Mouse (Mus musculus): Measurements from ENCODE around the gene Selenoo.

Selenoo gene

DNA sequence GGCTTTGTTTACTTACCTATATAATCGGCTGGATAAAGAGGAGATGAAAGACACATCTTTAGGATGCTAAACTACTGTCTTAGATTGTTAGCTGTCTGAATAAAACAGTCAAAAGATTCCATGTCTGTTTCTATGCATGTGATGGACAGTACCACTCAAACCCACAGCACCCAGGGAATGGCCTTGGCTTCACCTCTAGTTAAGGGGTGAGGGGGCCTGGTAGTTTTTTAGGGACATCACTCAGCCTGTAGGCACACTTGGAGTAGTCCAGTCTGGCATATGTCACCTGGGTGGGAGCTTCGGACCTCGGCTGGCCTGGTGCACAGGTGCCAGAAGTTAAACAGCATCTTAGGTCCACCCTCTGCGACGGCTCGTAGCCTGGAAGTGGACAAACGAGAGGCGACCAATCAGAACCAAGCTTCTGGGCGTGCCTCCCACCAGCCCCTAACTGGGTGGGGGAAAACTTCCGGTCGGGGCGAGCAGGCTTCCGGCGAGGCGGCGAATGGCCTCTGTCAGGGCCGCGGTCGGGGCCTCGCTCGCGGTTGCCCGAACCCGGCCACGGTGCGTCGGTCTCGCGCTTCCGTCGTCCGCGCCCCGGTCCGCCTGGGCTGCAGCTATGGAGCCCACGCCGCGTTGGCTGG is at the start of gene Selenoo:
Selenoo (plus strand) TSS at position 478 of the 641 bp plus-strand sequence.
- DNase-seq (ENCODE audit: low spot score), result peak; percentile 93

DNA sequence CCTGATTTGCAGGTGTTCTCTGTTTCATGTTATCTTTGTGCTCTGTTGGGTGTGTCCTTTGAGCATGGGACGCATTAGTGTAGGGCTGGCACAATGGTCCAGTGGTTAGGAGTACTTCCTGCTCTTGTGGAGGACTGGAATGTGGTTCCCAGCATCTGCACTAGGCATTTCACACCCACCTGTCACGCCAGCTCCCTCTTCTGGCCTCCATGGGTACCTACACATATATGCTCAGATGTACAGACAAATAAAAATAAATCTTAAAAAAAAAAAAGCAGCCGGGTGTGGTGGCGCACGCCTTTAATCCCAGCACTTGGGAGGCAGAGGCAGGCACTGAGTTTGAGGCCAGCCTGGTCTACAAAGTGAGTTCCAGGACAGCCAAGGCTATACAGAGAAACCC is 44.5 kb upstream of the Selenoo start:
- no peak for DNase-seq (ENCODE audit: low spot score)

DNA sequence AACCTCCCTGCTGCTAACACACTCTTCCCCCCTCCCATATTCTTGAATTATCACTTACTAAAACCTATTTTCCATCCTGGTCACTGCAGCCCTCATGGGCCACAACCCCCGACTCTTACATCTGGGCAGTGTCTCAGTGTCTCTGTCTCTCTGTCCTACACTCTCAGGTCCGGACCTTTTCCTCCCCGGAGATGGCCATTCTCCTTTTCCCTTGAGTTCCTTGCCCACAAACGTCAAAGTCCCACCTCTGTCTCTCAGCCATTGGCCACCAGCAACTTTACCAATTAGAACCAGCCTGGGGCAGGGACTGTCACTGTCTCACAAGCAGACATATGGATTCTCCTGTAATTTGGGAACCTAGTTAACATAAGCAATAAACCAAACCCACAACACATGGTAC is 42.5 kb upstream of the Selenoo start:
- no peak for DNase-seq (ENCODE audit: low spot score)

GRCm38 (mm10) chr15:89054666-89055065 is 34.2 kb upstream of the Selenoo start:
- no peak for DNase-seq (ENCODE audit: low spot score)

GRCm38 (mm10) chr15:89058736-89059135 is 30.1 kb upstream of the Selenoo start:
- no peak for DNase-seq (ENCODE audit: low spot score)

DNA sequence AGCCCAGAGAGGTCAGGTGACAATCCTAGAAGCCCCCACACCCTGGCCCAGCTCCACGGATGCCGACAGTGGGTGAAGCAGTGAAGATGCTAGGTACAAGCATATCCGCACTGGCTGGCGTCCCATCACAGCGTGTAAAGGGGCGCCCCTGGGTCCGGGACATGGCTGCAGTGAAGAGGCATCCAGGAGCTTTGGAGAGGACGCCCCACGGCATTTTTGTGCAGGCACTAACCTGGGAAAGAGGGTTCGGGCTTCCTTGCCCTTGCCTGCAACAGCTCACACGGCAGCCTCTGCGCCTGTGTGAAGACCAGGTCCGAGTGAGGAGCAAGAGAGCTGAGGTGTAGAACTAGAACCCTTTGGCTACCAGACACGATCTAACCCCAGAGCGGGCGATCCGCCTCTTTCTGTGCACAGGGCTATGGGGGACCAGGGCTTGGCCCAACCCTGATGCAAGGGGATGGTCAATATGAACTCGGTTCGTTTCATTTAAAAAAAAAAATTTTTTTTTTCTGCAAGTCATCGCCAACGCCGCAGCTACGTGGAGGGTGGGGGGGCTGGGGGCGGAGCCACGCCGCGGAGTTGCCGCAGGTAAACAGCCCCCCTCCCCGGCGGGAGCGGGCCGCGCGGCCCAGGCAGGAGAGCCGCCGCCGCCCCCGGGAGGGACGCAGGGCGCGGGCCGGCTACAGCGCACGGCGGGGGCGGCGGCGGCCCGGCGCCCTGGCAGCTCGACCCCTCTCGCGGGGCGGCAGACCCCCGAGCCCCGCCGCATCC is 29.5 kb upstream of the Selenoo start, which contains the start of gene Panx2:
Panx2 (plus strand) TSS at position 574 of the 771 bp plus-strand sequence.
- DNase-seq (ENCODE audit: low spot score), result peak; percentile 3

GRCm38 (mm10) chr15:89060032-89060681 is 28.7 kb upstream of the Selenoo start:
- peak; percentile 16 for DNase-seq (ENCODE audit: low spot score)

- DNase-seq (ENCODE audit: low spot score), result peak; percentile 1
Observed at GRCm38 (mm10) chr15:89060811-89061460, 27.9 kb upstream of the Selenoo start.

- no peak for DNase-seq (ENCODE audit: low spot score)
Observed at GRCm38 (mm10) chr15:89061761-89062517, 26.9 kb upstream of the Selenoo start.

GRCm38 (mm10) chr15:89062518-89062910 is 26.4 kb upstream of the Selenoo start:
- no peak for DNase-seq (ENCODE audit: low spot score)

- no peak for DNase-seq (ENCODE audit: low spot score)
Observed at GRCm38 (mm10) chr15:89063001-89063400, 25.9 kb upstream of the Selenoo start.

GRCm38 (mm10) chr15:89063536-89063935 is 25.3 kb upstream of the Selenoo start:
- DNase-seq (ENCODE audit: low spot score), result no peak

DNA sequence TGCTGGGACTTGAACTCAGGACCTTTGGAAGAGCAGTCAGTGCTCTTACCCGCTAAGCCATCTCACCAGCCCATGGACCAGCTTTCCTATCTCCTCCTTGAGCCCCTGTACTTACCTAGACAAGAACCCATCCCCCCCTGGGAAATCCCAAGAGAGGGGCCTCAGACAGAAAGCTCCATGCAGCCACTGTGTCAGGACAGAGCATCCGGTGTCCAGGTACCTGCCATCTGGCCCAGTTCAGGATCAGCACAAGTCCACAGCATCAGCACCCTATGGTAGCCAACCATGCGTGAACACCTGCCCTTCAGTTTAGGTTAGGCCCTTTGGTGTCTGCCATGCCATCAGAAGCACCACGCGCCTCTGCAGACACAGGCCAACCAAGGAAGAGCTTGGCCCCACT is 24.0 kb upstream of the Selenoo start:
- no peak for DNase-seq (ENCODE audit: low spot score)

DNA sequence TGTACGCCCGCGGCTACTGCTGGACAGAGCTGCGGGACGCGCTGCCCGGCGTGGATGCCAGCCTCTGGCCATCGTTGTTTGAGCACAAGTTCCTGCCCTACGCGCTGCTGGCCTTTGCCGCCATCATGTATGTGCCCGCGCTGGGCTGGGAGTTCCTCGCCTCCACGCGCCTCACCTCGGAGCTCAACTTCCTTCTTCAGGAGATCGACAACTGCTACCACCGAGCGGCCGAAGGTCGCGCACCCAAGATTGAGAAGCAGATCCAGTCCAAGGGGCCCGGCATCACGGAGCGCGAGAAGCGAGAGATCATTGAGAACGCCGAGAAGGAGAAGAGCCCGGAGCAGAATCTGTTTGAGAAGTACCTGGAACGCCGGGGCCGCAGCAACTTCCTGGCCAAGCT is 21.3 kb upstream of the Selenoo start:
- no peak for DNase-seq (ENCODE audit: low spot score)

- DNase-seq (ENCODE audit: low spot score), result no peak
Observed at GRCm38 (mm10) chr15:89068226-89068625, 20.7 kb upstream of the Selenoo start.

DNA sequence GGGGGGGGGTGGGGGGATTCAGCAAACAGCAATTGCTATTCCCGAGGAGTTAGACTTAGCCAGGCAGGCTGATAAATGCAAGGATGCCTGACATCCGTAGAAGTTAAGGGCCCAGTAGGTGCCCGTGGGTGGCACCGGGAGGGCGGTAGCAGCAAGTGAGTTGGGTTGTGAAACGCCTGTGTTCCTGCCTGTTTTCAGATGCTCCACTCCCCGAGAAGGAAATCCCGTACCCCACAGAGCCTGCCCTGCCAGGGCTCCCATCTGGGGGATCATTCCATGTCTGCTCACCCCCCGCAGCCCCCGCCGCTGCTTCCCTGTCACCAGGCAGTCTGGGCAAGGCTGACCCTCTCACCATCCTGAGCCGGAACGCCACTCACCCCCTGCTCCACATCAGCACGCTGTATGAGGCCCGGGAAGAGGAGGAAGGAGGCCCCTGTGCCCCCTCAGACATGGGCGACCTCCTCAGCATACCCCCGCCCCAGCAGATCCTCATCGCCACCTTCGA is 19.5 kb upstream of the Selenoo start:
- DNase-seq (ENCODE audit: low spot score), result no peak

DNA sequence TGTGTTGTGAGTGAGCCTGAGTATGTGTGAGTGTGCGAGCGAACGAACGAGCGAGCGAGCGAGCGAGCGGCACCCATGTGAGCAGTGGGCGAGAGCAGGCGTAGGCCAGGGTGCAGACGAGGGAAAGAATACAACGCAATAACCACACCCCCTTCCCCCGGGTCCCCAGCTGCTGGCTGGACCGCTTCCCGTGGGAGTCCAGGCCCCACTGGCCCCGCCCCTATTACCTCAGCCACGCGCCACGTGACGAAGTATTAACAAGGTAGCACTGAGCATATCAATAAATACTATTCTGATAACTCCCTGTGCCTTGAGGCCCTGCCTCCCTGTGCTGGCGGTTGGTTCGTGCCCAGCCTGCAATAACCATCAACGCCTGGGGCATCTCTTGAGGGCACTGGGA is 18.3 kb upstream of the Selenoo start:
- no peak for DNase-seq (ENCODE audit: low spot score)

GRCm38 (mm10) chr15:89073993-89074603 is 14.8 kb upstream of the Selenoo start:
- DNase-seq (ENCODE audit: low spot score), result no peak

DNA sequence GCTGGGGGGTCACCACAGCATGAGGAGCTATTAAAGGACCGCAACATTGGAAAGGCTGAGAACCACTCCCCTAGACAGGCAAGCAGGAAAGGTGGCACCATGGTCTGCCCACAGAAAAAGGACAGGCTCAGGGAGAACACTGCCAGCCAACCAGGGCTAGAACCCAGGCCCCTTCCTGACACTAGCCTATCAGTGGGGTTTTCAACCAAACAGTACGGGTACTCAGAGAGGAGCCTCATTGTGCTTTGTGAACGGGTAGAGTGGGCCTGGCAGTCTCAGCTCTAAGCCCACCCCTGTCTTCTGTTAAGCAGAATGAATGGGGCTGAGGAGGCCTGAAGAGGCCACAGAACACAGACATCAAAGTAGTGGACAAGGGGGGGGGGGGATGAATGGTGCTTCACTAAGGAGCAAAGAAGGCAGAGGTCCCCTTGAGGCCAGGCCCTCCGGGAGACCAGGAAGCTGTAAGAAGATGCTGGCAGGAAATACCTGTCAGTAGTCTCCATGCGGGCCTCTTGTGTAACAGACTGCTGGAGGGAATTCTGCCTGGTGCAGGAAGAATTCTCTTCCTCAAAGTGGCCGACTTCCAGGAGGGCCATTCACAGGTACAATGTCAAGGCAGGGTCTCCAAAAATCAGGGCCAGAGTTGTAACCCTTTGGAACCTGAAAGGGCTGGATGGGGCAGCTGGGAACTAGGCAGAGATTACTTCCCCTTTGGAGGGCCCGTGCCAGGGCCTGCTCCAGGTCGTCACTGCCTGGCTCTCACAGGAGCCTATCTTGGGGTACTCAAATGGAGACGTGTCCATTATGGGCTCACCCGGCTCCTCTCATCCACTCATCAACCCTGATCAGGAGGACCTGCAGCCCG is 14.0 kb upstream of the Selenoo start, which contains the start of gene Trabd:
Trabd (plus strand) TSS at position 512 of the 865 bp plus-strand sequence.
- no peak for DNase-seq (ENCODE audit: low spot score)
